Mouse (Mus musculus) regulatory T cell (primary cell): ENCODE results near the gene Hmmr.
"Not testable (repeated sequence)": the region's sequence is repeated elsewhere in the genome, so short reads cannot be mapped to it uniquely, and the experiment has no call there.

Experiments
- in situ Hi-C: fragments of 300-600 bp; cut with MboI, MseI; formaldehyde crosslinking; loops from one replicate; pipeline ENCODE4 v1.15.1; 2025; ENCODE audit warnings: high pct_unique_total_duplicates

Hmmr gene

GRCm38 (mm10) chr11:40733339-40734174, at the start of gene Hmmr, which contains the start of gene Nudcd2:
Gene Hmmr (minus strand): TSS chr11:40733422.
Gene Nudcd2 (plus strand): TSS chr11:40733667.
- in situ Hi-C loops = no loop called here

DNA sequence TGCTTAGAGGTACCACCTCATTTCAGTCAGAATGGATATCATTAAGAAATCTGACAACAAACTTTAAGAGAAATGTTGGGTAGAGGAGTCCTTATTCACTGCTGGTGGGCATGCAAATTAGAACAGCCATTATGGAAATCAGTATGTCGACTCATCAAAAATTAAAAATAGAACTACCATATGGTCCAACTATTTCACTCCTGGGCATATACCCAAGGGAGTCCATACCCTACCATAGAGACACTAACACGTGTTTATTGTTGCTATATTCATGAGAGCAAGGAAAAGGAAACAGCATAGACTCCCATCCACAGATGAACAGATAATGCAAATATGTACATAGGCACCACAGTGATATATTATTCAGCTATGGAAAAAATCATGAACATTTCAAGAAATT, 48.6 kb upstream of the Hmmr start:
- in situ Hi-C loops = no loop called here

DNA sequence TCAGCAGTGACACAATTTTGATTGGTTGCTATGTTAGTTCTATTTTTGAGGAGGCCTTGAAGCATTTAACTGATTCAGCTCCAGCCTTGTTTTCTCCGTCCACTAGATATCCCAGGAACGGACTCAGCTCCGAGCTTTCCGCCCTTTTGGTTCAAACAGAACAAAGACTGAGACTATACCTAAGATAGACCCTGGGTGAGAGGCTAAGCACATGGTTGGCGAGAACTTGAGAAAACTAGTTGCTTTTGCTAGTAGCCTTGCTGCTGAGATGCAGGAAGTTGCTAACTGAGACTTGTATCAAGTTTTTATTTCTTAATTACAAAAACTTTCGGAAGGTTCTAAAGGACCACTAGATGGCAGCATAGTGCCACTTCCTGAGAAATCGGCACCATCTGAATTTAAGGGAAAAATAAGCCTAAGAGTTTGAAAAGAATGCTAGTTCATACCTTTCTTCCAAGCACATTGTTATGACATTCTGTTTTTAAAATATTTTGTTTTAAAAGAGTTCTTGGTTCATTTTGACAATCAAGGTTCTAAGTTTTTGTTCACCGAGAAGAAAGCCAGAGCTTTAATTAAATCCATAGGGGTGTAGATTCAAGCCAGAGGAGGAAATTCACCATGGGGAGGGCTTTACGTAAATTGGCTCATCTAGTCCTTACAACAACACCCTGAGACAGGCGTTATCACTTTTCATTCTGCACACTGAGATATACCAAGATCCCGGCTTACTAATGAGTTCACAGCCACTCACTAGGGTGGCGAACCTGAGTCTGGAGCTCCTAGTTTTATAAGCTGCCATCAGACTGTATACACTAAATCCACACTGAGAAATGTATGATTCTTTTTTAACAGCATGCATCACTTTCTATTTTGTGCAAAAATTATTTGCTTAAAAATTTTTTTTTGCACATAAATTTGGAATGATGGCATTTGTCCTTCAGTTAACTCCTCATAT, 42.4 kb upstream of the Hmmr start:
- in situ Hi-C loops = no loop called here

DNA sequence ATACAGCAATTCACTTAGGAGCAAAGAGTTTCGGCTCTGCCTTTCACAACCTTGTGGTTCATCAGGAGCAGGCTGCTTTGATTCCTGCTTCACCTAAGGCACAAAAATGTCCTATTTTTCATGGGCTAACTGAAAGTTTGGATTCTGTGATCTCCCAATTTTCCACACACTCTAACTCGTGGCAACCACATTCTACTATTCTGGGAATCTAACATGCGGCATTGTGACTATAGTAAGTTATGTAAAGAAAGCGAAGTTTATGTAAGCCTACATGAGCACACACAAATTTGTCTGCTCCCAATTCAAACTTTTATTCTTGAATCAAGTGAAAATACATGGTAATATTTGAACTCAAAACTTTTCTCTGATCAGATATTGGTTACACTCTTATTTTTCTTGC, 31.5 kb upstream of the Hmmr start:
- in situ Hi-C loops = no loop called here

GRCm38 (mm10) chr11:40763395-40763794, 30.2 kb upstream of the Hmmr start:
- in situ Hi-C loops = no loop called here

GRCm38 (mm10) chr11:40759896-40760295, 26.7 kb upstream of the Hmmr start:
- in situ Hi-C loops = no loop called here

GRCm38 (mm10) chr11:40755968-40756367, 22.7 kb upstream of the Hmmr start:
- in situ Hi-C loops = no loop called here

GRCm38 (mm10) chr11:40755109-40755627, 21.9 kb upstream of the Hmmr start, which contains the start of gene Ccng1:
Gene Ccng1 (minus strand): TSS chr11:40755311.
- in situ Hi-C loops = no loop called here

- in situ Hi-C loops = no loop called here
Observed at GRCm38 (mm10) chr11:40754664-40755107, 21.5 kb upstream of the Hmmr start.

- in situ Hi-C loops = no loop called here
Observed at GRCm38 (mm10) chr11:40753836-40754235, 20.6 kb upstream of the Hmmr start.

DNA sequence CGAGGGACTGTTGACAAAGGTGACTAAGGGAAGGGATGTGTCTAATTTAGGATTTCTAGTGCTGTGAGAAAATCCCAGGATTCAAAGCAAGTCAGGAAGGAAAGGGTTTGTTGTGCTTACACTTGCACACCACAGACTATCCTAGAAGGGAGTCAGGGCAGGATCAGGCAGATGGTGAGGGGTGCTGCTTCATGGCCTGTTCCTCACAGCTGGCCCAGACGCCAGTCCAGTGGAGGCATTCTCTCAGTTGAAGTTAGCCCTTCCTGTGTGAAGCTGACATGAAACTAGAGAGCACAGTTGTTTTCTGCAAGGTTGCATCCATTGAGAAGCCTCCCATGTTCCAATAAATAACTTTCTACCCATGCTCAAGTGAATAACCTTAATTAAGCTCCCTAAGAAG, 14.5 kb upstream of the Hmmr start:
- in situ Hi-C loops = no loop called here

DNA sequence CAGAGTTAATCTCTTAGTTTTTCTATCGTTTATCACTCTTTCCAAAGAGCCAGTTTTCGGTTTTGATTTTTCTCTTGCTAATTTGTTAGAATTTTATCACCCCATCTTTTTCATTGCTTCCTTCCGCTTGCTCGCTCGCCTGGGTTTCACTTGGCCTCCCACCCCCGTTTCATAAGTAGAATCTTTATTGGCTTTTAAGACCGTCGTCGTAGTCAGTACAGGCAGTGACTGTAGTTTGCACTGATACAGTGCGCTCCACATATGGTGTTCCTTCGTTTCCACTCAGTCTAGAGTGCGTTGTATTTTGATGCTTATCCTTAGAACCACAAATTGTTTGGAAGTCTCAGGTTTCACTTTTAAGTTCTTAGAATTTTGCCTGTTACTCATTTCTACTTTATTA, 13.1 kb upstream of the Hmmr start:
- in situ Hi-C loops = no loop called here

DNA sequence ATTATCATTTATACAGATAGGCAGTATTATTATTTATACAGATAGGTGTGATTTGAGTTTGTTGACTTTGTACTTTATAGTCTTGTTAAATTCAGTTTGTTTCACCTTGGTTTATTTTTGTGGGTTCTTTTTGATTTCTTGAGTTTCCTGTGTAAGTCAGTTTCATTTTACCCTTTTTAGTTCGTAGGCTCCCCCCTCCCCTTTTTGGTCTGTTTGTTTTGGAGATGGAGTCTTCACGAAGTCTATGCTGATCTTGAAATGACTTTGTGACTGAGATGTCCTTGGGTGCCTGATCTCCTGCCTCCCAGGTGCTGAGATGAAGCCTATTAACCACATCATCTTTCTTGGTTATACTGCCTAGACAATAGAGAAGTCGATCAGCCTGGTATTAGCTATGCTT, 11.1 kb upstream of the Hmmr start:
- in situ Hi-C loops = no loop called here

- in situ Hi-C loops = no loop called here
Observed at GRCm38 (mm10) chr11:40741605-40742262, 8.5 kb upstream of the Hmmr start.

- in situ Hi-C loops = no loop called here
Observed at GRCm38 (mm10) chr11:40737369-40737768, 4.1 kb upstream of the Hmmr start.

DNA sequence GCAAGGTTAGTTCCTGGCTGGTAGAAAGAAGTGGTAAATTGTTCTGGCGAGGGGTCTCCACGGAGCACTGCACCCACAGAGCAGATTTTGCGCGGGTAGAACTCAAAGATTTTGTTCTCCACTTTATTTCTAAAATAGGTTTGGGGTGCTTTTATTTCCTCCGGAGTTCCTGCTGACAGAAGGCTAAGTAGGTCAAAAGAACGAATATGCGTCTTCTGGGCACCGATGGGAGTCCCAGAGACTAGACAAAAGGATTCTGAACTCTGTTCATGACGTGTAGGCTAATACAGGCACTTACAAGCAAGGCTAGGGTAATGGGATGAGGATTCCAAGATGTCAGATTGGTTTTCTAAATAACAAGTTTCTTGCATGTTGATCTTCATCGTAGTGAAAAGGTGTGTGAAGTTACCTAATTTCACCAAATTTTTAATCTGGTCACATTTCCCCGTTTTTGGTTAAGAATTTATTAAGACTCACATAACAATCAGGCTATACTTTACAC, 1.1 kb upstream of the Hmmr start:
- in situ Hi-C loops = no loop called here

- in situ Hi-C loops = no loop called here
Observed at GRCm38 (mm10) chr11:40732997-40733338, 254 bp downstream of the Hmmr start.

DNA sequence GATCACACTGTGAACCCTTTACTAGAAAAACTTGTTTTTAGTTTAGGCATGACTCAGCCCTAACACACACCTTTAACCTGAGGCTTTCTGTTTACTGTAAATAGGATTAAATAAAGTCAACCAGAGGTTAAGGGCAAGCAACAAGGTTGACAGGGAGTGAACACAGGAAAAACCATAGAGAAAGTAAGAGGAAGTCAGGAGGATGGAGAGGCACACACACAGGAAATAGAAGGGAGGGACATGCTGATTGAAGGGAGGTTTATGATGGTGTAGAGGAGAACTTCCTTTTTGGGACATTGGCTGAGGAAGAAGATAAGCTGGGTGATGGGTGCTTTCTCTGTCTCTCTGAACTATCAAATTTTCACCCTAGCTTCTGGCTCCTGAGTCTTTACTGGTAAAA, 14.9 kb downstream of the Hmmr start:
- in situ Hi-C loops = no loop called here

DNA sequence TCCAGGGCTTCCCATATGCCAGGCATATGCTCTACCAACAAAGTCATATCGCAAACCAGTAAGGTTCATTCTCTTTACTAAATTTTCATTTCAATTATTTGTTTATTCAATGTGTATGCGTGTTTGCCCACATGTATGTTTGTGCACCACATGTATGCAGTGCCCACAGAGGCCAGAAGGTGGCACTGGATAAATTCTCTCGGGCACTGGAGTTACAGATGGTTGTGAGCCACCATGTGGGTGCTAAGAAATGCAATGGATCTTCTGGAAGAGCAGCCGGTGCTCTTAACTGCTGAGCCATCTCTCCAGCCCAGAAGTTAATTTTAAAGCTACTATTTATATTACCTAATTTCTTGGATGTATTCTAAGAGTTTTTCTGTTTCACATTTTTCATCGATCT, 17.7 kb downstream of the Hmmr start:
- in situ Hi-C loops = no loop called here

GRCm38 (mm10) chr11:40713858-40714257, 19.4 kb downstream of the Hmmr start:
- in situ Hi-C loops = no loop called here

DNA sequence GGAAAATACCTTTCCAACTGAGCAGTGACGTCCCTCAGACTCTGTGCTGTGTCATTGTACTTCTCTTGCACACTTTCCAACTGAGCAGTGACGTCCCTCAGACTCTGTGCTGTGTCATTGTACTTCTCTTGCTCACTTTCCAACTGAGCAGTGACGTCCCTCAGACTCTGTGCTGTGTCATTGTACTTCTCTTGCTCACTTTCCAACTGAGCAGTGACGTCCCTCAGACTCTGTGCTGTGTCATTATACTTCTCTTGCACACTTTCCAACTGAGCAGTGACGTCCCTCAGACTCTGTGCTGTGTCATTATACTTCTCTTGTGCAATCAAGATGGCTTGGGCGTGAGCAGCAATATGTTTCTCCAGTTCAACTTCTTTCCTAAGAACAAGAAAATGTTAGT, 23.3 kb downstream of the Hmmr start:
- in situ Hi-C loops = not testable (repeated sequence)

DNA sequence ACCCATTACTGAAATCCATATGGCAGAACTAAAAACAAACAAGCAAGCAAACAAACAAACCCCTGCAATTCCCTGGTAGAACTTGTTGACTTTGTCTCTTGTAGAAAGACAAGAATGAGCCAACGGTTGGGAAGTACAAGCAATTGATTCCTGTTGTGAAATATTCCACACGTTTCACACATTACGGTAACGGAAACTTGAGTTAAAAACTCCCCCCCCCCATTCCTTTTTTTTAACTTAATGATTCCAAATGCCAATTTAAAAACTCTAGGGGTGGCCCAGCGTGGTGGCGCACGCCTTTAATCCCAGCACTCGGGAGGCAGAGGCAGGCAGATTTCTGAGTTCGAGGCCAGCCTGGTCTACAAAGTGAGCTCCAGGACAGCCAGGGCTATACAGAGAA, 38.1 kb downstream of the Hmmr start, which contains the start of gene Mat2b:
TSS of gene Mat2b (minus strand) at position 101 of the 400 bp plus-strand sequence.
- in situ Hi-C loops = no loop called here
